Mouse (Mus musculus) spleen, adult 2 months (tissue): ENCODE measurements at regions not wholly inside any gene's neighbourhood (a gene's known extent, or its start where the extent isn't known, plus 50 kb on each side); places are given as distances from the start of the nearest gene placed in this dataset.

ENCODE experiments used
- CTCF ChIP-seq: fragments of 200-500 bp; IDR thresholded peaks from 2 replicates; pipeline ENCODE4 v1.5.1; 2011; ENCODE audit warnings: mild to moderate bottlenecking, inconsistent platforms; ENCODE audit not compliant: insufficient read depth, insufficient read length, insufficient replicate concordance; ENCODE audit errors: extremely low read depth
- POLR2A ChIP-seq: fragments of 200-500 bp; IDR thresholded peaks from 2 replicates; pipeline ENCODE4 v1.6.1; 2011; ENCODE audit warnings: low read depth, low read length, inconsistent platforms

- TF ChIP-seq CTCF (no peak), POLR2A (no peak)
Measured at GRCm38 (mm10) chr2:166383356-166383755, 227.9 kb upstream of the Sulf2 start.
